Mouse (Mus musculus) spleen, adult 12 weeks (tissue): ENCODE measurements around the gene Gm3336.

Experiments used
- DNase-seq: peaks from one replicate; pipeline ENCODE4 v3.0.0; 2022; ENCODE audit warnings: low spot score

The Gm3336 gene

DNA sequence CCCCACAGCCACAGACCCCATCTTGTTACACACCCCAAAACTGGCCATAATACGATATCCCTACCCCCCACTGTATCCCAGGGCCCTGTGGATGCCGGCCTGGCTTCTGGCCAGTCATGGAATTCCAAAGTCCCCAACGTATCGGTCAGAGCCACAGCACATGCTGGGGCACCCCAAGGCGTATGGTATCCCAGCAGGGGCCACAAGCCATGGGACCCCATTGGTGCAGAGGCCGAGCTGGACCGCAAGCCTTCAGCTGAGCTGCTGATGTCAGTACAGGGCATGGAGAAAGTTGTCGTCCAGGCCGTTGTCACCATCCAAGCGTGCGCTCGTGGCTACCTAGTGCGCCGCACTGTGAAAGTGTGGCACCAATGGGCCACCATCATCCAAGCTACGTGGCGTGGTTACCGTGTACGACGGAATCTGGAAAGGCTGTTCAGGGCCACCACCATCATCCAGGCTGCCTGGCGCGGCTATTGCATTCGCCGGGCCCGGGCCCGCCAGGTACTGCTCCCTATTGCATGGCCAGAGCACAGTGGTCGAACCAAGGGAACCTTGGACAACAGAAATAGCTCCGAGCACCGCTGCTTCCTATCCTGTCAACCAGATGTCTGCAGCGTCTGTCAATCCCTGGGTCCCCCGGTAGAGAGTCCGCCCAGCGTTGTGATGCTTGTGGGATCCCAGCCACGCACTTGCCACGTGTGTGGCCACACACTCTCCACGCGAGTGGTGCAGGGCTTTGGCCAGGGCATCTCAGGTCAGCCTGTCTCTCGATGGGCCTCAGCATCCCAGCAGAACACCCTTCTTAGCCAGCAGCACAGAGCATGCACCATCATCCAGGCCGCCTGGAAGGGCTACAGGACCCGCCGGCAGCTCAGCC, 1.6 kb upstream of the Gm3336 start:
- no peak for DNase-seq

- no peak for DNase-seq
Observed at GRCm38 (mm10) chr8:70719796-70720270, 1.5 kb downstream of the Gm3336 start.

DNA sequence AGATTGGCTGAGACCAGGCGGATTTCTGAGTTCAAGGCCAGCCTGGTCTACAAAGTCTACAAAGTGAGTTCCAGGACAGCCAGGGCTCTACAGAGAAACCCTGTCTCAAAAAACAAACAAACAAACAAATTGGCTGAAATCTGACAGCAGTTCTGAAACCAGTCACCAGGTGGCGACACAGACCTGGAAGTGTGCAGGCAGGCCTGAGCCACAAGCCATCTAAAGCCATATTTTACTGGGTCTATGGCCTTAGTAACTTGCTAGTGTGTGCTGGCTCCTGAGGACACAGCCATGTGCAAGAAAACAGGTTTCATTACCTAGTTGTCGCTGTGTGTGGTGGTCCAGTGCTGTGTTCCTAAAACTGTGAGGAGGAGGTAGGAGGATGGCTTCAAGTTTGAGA, 2.4 kb downstream of the Gm3336 start:
- peak; percentile 75 for DNase-seq

- no peak for DNase-seq
Observed at GRCm38 (mm10) chr8:70721601-70722000, 3.3 kb downstream of the Gm3336 start.

DNA sequence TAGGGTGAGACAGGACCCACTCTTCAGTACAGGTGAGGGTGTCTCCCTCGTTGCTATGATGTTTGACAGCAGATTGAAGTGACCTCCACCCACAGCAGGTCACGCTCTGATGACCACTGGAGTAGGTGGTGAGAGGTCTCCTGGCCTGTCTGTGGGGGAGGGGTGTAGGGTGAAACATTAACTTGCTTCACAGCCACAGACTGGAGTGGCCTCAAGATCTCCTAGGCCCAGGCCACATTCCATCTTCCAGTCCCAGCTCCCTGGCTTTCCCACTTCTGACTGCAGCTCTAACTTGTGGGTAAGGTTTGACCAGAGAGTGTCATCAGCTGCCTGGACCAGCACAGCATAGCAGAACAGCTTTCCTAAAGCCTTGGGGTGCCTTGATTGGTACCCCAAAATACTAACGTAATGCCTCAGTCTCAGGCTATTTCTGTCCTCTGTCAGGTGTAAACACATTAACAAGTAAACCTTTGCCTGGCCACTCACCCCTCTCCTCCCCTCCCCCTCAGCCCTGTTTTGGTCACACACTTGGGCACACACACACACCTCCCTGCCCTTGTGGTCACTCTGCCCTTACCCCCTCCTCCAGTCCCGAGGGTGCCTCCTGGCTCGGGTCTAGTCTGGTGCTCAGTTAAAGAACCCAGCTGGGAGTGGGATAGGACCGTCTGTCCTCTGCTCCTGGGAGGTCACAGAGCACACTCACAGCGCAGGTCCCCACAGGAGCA, 5.3 kb downstream of the Gm3336 start, which contains the start of gene Pde4c:
TSS of gene Pde4c (plus strand) at position 235 of the 725 bp plus-strand sequence.
- no peak for DNase-seq

- DNase-seq = no peak
Observed at GRCm38 (mm10) chr8:70724216-70724615, 5.9 kb downstream of the Gm3336 start.

GRCm38 (mm10) chr8:70725792-70726447, 7.6 kb downstream of the Gm3336 start:
- no peak for DNase-seq

GRCm38 (mm10) chr8:70726721-70727120, 8.4 kb downstream of the Gm3336 start:
- DNase-seq = no peak

- no peak for DNase-seq
Observed at GRCm38 (mm10) chr8:70729808-70730475, 11.6 kb downstream of the Gm3336 start.

- DNase-seq = no peak
Observed at GRCm38 (mm10) chr8:70730956-70731355, 12.6 kb downstream of the Gm3336 start.

DNA sequence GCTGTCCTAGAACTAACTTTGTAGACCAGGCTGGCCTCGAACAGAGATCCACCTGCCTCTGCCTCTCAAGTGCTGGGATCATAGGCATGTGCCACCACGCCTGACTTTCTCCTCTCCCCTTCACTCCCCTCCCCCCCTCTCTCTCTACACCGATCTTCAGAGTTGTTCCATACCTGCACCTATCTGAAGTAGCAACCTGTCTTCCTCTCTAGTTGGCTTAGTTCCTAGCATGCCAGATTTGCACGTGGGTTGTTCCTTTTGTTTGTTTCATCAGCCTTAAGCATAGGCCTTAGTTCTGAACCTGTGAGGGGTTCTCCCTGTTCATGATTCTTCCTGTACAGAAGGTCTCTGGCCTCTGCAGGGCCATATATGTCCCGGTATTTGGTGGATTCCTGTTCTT, 19.4 kb downstream of the Gm3336 start:
- no peak for DNase-seq

DNA sequence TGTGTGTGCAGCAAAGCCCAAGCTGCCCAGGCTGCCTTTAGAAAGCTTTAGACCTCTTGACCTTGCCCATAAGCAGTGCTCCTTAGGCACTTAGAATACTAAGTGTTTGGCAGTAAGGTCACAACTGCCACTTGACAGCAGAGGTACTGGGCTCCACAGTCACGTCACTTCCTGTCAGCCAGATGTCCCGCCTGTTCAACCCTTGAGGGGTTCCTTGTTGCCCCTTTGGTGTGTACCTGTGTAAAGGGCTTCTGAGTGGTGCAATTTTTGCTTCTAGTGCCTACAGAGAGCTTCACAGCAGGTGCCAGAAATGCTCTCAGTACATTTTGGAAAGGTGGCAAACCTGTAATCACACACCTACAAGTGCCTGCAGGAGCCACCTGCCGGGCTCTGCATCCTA, 19.9 kb downstream of the Gm3336 start:
- no peak for DNase-seq

GRCm38 (mm10) chr8:70741661-70742060, 23.3 kb downstream of the Gm3336 start:
- no peak for DNase-seq

GRCm38 (mm10) chr8:70742176-70742575, 23.8 kb downstream of the Gm3336 start:
- DNase-seq = no peak

GRCm38 (mm10) chr8:70742981-70743655, 24.8 kb downstream of the Gm3336 start:
- no peak for DNase-seq

DNA sequence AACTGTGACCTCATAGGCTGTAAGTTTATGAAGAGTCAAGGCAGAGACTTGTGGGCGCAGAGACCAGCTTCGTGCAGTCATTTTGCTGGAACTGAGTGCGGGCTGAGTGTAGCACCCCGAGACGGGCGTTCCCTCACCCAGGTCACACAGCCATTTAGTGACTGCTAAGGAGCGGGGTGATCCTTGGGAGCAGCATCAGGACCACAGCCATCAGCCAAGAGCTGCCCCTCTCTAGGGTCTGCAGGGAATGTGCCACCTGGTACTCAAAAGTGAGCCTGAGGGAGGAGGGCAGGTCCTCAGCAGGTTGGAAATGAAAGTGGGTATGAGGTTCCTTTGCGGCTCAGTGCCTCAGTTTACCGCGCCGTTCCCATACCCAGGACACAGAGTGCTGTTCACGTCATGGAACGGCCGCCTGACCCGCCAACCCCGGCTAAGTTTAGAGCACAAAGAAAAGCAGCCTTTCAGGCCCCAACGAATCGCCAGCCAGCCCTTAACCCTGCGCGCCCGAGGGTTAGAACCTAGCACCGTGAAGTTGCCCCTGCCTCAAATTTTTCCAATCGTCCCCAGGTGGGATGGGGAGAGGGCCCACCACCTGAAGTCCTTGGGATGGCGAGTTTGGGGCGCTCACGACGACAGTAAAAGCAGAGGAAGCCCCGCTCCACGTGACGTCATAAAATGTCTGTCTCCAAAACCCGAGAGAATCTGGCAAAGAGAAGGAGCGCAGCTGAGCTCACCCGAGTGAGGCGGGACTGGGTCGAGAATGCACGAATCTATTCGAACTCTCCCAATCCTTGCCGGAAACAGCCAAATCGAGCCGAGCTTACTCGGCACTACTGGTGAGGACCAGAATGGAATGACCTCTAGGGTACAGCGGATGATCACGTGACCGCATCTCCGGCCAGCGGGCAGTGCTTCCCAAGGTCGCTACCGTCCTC, 25.6 kb downstream of the Gm3336 start:
- DNase-seq = no peak

- no peak for DNase-seq
Observed at GRCm38 (mm10) chr8:70744806-70745205, 26.5 kb downstream of the Gm3336 start.

- no peak for DNase-seq
Observed at GRCm38 (mm10) chr8:70745691-70746220, 27.4 kb downstream of the Gm3336 start.

DNA sequence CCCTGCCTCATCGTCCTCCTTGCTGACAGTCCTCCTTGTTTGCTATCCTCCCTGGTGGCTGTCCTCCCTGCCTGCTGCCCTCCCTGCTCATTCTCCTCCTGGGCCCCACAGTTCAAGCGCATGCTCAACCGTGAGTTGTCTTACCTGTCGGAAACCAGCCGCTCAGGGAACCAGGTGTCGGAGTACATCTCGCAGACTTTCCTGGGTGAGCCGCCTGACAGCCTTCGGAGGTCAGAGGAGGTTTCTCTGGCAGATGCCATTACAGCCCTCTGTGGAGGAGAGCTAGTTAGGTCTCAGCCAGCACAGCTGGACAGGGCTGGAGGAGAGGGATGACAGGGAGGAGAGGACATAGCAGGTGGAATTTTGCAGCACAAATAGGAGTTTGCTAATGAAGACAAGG, 28.3 kb downstream of the Gm3336 start:
- no peak for DNase-seq
